Mouse (Mus musculus): Measurements from ENCODE around the gene Aebp1.

GRCm38 (mm10) chr11:5840346-5840745 lies 21.4 kb upstream of the Aebp1 start:
- no peak for TF ChIP-seq POLR2A (IDR thresholded peaks at IDR 0.05; ENCODE audit: insufficient read depth, low read depth, low read length)
- no peak for TF ChIP-seq CTCF (IDR thresholded peaks at IDR 0.05; ENCODE audit: insufficient read depth, low read depth, low read length)

All from olfactory bulb, adult 2 months (tissue).